Mouse (Mus musculus): ENCODE measurements at regions not wholly inside any gene's neighbourhood (a gene's known extent, or its start where the extent isn't known, plus 50 kb on each side); places are given as distances from the start of the nearest gene placed in this dataset.

- no peak for DNase-seq (ENCODE audit: low read depth)
- TF ChIP-seq POLR2A (IDR thresholded peaks at IDR 0.05; ENCODE audit: borderline replicate concordance, extremely low read depth, insufficient read depth, insufficient read length, poor library complexity, severe bottlenecking) (no peak), CTCF (IDR thresholded peaks at IDR 0.05; ENCODE audit: borderline replicate concordance, extremely low read depth, insufficient read depth, insufficient read length) (no peak)
Measured at GRCm38 (mm10) chr1:120732003-120732402, 129.8 kb downstream of the En1 start.

- TF ChIP-seq CTCF (IDR thresholded peaks at IDR 0.05; ENCODE audit: borderline replicate concordance, extremely low read depth, insufficient read depth, insufficient read length) (no peak), POLR2A (IDR thresholded peaks at IDR 0.05; ENCODE audit: borderline replicate concordance, extremely low read depth, insufficient read depth, insufficient read length, poor library complexity, severe bottlenecking) (no peak)
- DNase-seq (ENCODE audit: low read depth), result no peak
Measured at GRCm38 (mm10) chr1:120733683-120734082, 131.5 kb downstream of the En1 start.

GRCm38 (mm10) chr1:120734846-120735245 is 132.6 kb downstream of the En1 start:
- TF ChIP-seq CTCF (IDR thresholded peaks at IDR 0.05; ENCODE audit: borderline replicate concordance, extremely low read depth, insufficient read depth, insufficient read length), result no peak
- TF ChIP-seq POLR2A (IDR thresholded peaks at IDR 0.05; ENCODE audit: borderline replicate concordance, extremely low read depth, insufficient read depth, insufficient read length, poor library complexity, severe bottlenecking), result no peak
- DNase-seq (ENCODE audit: low read depth), result no peak

- no peak for DNase-seq (ENCODE audit: low read depth)
- TF ChIP-seq CTCF (IDR thresholded peaks at IDR 0.05; ENCODE audit: borderline replicate concordance, extremely low read depth, insufficient read depth, insufficient read length) (no peak), POLR2A (IDR thresholded peaks at IDR 0.05; ENCODE audit: borderline replicate concordance, extremely low read depth, insufficient read depth, insufficient read length, poor library complexity, severe bottlenecking) (no peak)
Measured at GRCm38 (mm10) chr1:120739499-120739898, 137.3 kb downstream of the En1 start.

GRCm38 (mm10) chr1:120741091-120741740 is 139.0 kb downstream of the En1 start:
- no peak for DNase-seq (ENCODE audit: low read depth)
- TF ChIP-seq CTCF (IDR thresholded peaks at IDR 0.05; ENCODE audit: borderline replicate concordance, extremely low read depth, insufficient read depth, insufficient read length), result no peak
- TF ChIP-seq POLR2A (IDR thresholded peaks at IDR 0.05; ENCODE audit: borderline replicate concordance, extremely low read depth, insufficient read depth, insufficient read length, poor library complexity, severe bottlenecking), result no peak

GRCm38 (mm10) chr1:120748963-120749362 is 146.7 kb downstream of the En1 start:
- no peak for DNase-seq (ENCODE audit: low read depth)
- TF ChIP-seq CTCF (IDR thresholded peaks at IDR 0.05; ENCODE audit: borderline replicate concordance, extremely low read depth, insufficient read depth, insufficient read length) (no peak), POLR2A (IDR thresholded peaks at IDR 0.05; ENCODE audit: borderline replicate concordance, extremely low read depth, insufficient read depth, insufficient read length, poor library complexity, severe bottlenecking) (no peak)

GRCm38 (mm10) chr1:120753406-120753805 is 151.2 kb downstream of the En1 start:
- DNase-seq (ENCODE audit: low read depth), result no peak
- TF ChIP-seq POLR2A (IDR thresholded peaks at IDR 0.05; ENCODE audit: borderline replicate concordance, extremely low read depth, insufficient read depth, insufficient read length, poor library complexity, severe bottlenecking), result no peak

GRCm38 (mm10) chr1:120754337-120754736 is 152.1 kb downstream of the En1 start:
- DNase-seq (ENCODE audit: low read depth), result no peak
- TF ChIP-seq POLR2A (IDR thresholded peaks at IDR 0.05; ENCODE audit: borderline replicate concordance, extremely low read depth, insufficient read depth, insufficient read length, poor library complexity, severe bottlenecking) (no peak), CTCF (IDR thresholded peaks at IDR 0.05; ENCODE audit: borderline replicate concordance, extremely low read depth, insufficient read depth, insufficient read length) (no peak)

GRCm38 (mm10) chr1:120757283-120757821 is 155.1 kb downstream of the En1 start:
- DNase-seq (ENCODE audit: low read depth), result peak; percentile 35
- no peak for TF ChIP-seq CTCF (IDR thresholded peaks at IDR 0.05; ENCODE audit: borderline replicate concordance, extremely low read depth, insufficient read depth, insufficient read length)
- no peak for TF ChIP-seq POLR2A (IDR thresholded peaks at IDR 0.05; ENCODE audit: borderline replicate concordance, extremely low read depth, insufficient read depth, insufficient read length, poor library complexity, severe bottlenecking)

- peak; percentile 25 for DNase-seq (ENCODE audit: low read depth)
- TF ChIP-seq POLR2A (IDR thresholded peaks at IDR 0.05; ENCODE audit: borderline replicate concordance, extremely low read depth, insufficient read depth, insufficient read length, poor library complexity, severe bottlenecking) (no peak), CTCF (IDR thresholded peaks at IDR 0.05; ENCODE audit: borderline replicate concordance, extremely low read depth, insufficient read depth, insufficient read length) (no peak)
Measured at GRCm38 (mm10) chr1:120758172-120758571, 156.0 kb downstream of the En1 start.

GRCm38 (mm10) chr1:120758762-120759161 is 156.5 kb downstream of the En1 start:
- DNase-seq (ENCODE audit: low read depth), result no peak

GRCm38 (mm10) chr1:120759380-120759779 is 157.2 kb downstream of the En1 start:
- TF ChIP-seq POLR2A (IDR thresholded peaks at IDR 0.05; ENCODE audit: borderline replicate concordance, extremely low read depth, insufficient read depth, insufficient read length, poor library complexity, severe bottlenecking), result no peak
- no peak for TF ChIP-seq CTCF (IDR thresholded peaks at IDR 0.05; ENCODE audit: borderline replicate concordance, extremely low read depth, insufficient read depth, insufficient read length)
- DNase-seq (ENCODE audit: low read depth), result no peak

More at GRCm38 (mm10) chr1:120758762-120759161, 156.5 kb downstream of the En1 start:
- TF ChIP-seq POLR2A (IDR thresholded peaks at IDR 0.05; ENCODE audit: borderline replicate concordance, extremely low read depth, insufficient read depth, insufficient read length, poor library complexity, severe bottlenecking) (no peak), CTCF (IDR thresholded peaks at IDR 0.05; ENCODE audit: borderline replicate concordance, extremely low read depth, insufficient read depth, insufficient read length) (no peak)
